Mouse (Mus musculus) testis, adult 2 months (tissue): ENCODE measurements around the gene Pakap.

ENCODE experiments used
- CTCF ChIP-seq: fragments of 200-500 bp; IDR thresholded peaks from 2 replicates; pipeline ENCODE4 v1.5.1; 2012; ENCODE audit warnings: low read depth, mild to moderate bottlenecking, inconsistent platforms, low read length, moderate library complexity; ENCODE audit not compliant: control insufficient read depth, insufficient read depth, insufficient replicate concordance
- POLR2A ChIP-seq: fragments of 200-500 bp; IDR thresholded peaks from 2 replicates; pipeline ENCODE4 v1.6.1; 2012; ENCODE audit warnings: low read depth, mild to moderate bottlenecking, inconsistent platforms, low read length, moderate library complexity; ENCODE audit not compliant: control insufficient read depth

GRCm38 (mm10) chr4:57656388-57656787, 88.4 kb downstream of the Pakap start:
- TF ChIP-seq CTCF, result no peak
- TF ChIP-seq POLR2A, result no peak
